Mouse (Mus musculus) intestine, embryonic 16.5 days (tissue): ENCODE measurements around the gene Olfr576. TPM values are rescaled to one million over a fixed set of nuclear protein-coding genes. Genes with fewer than 3 reads are reported as not detected.

Experiments used
- ATAC-seq: fragments of 200-750 bp; cut with Nextera tagmentation; 2 replicates; pipeline ENCODE4 v1.8.0; 2017; ENCODE audit warnings: moderate TSS enrichment, moderate library complexity
- H3K27ac ChIP-seq: fragments of 300-500 bp; sonication (generic); 2 replicates; pipeline ENCODE4 v1.5.1; 2014; ENCODE audit warnings: mild to moderate bottlenecking, low read length
- H3K27me3 ChIP-seq: fragments of 300-500 bp; sonication (generic); replicated peaks from 2 replicates; pipeline ENCODE4 v1.6.1; 2014; ENCODE audit warnings: low read length, control low read depth, mixed read lengths; ENCODE audit not compliant: control insufficient read depth, insufficient read depth
- H3K36me3 ChIP-seq: fragments of 300-500 bp; sonication (generic); 2 replicates; pipeline ENCODE4 v1.6.1; 2014; ENCODE audit warnings: low read length, control low read depth; ENCODE audit not compliant: control insufficient read depth, insufficient read depth
- H3K4me1 ChIP-seq: fragments of 300-500 bp; sonication (generic); 2 replicates; pipeline ENCODE4 v1.6.1; 2014; ENCODE audit warnings: low read length, control low read depth, mixed read lengths; ENCODE audit not compliant: control insufficient read depth, insufficient read depth
- H3K4me2 ChIP-seq: fragments of 300-500 bp; sonication (generic); 2 replicates; pipeline ENCODE4 v1.6.1; 2014; ENCODE audit warnings: low read depth, low read length, control low read depth
- H3K4me3 ChIP-seq: fragments of 300-500 bp; sonication (generic); 2 replicates; pipeline ENCODE4 v1.5.1; 2014; ENCODE audit warnings: mild to moderate bottlenecking, low read length
- H3K9ac ChIP-seq: fragments of 300-500 bp; sonication (generic); 2 replicates; pipeline ENCODE4 v1.6.1; 2014; ENCODE audit warnings: low read depth, low read length
- H3K9me3 ChIP-seq: fragments of 300-500 bp; sonication (generic); 2 replicates; pipeline ENCODE4 v1.6.1; 2016; ENCODE audit warnings: low read length, control low read depth; ENCODE audit not compliant: control insufficient read depth
- WGBS: fragments of 180-500 bp; shearing (Covaris S2); extraction: QIAGEN DNeasy Blood & Tissue Kit; methylation state at CpG from one replicate; pipeline ENCODE4 v1.1.7; 2014; 5-methylcytosine and 5-hydroxymethylcytosine counted together
- polyA plus RNA-seq: library from polyadenylated mRNA; unstranded; fragments of >200 nt; fragmentation: Nextera tagmentation; extraction: Ambion mirVana; gene quantifications from 2 replicates; pipeline ENCODE4 v1.2.1, GENCODE M21; 2015

Gene Olfr576
- polyA plus RNA-seq, 1 experiment from 2014 or later, result not detected

- no peaks in the 10 kb centered on the region for H3K27me3 ChIP-seq
- ATAC-seq, result no peak
- no peak within 1 kb of the TSS for H3K4me3 ChIP-seq
- no peak within 1 kb of the TSS for H3K27ac ChIP-seq
- H3K4me2 ChIP-seq, result no peak within 1 kb of the TSS
- H3K9me3 ChIP-seq, result no peaks in the 10 kb centered on the region
- H3K36me3 ChIP-seq, result no peaks in the 10 kb centered on the region
- no peak within 1 kb of the TSS for H3K9ac ChIP-seq
- WGBS, result 83% methylated on average over 1 of the region's 1 CpGs
- no peaks in the 10 kb centered on the region for H3K4me1 ChIP-seq
These were observed 14.3 kb upstream of the Olfr576 start, which contains the start of gene Olfr574 for GRCm38 (mm10) chr7:102948167-102948566. Gene Olfr574, plus strand, starts transcription at chr7:102948467.

DNA sequence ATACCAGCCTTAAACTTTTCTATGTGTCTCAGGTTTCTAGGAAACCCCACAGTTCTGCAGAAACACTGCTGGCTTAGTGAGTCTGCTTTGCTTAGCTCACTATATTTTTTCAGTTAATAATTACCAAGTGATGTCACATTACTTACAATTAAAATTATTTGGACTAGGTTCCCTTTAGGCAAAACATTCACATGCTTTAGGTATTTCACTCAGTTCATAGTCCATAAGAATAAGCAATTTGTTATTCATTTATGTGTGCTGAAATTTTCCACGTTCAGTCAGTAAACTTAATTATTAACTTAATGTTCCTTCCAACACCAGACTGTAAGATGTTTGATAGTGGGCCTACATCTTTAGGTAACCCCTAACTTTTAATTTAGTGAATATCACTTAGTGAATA is 11.7 kb upstream of the Olfr576 start:
- 40% methylated on average over 1 of the region's 1 CpGs for WGBS
- Histone ChIP-seq H3K36me3 (no peaks in the 10 kb centered on the region), H3K9ac (no peak overlapping the region), H3K9me3 (no peaks in the 10 kb centered on the region), H3K27me3 (no peaks in the 10 kb centered on the region), H3K27ac (no peak overlapping the region), H3K4me2 (no peak overlapping the region), H3K4me3 (no peak overlapping the region), H3K4me1 (no peaks in the 10 kb centered on the region)
- no peak for ATAC-seq

- no peak overlapping the region for H3K27ac ChIP-seq
- no peak overlapping the region for H3K9ac ChIP-seq
- no peaks in the 10 kb centered on the region for H3K27me3 ChIP-seq
- H3K4me2 ChIP-seq, result no peak overlapping the region
- H3K4me1 ChIP-seq, result no peaks in the 10 kb centered on the region
- ATAC-seq, result no peak
- WGBS, result 56% methylated on average over 3 of the region's 3 CpGs
- H3K4me3 ChIP-seq, result no peak overlapping the region
- H3K9me3 ChIP-seq, result no peaks in the 10 kb centered on the region
- no peaks in the 10 kb centered on the region for H3K36me3 ChIP-seq
These were observed 4.3 kb upstream of the Olfr576 start for GRCm38 (mm10) chr7:102958137-102958536.

DNA sequence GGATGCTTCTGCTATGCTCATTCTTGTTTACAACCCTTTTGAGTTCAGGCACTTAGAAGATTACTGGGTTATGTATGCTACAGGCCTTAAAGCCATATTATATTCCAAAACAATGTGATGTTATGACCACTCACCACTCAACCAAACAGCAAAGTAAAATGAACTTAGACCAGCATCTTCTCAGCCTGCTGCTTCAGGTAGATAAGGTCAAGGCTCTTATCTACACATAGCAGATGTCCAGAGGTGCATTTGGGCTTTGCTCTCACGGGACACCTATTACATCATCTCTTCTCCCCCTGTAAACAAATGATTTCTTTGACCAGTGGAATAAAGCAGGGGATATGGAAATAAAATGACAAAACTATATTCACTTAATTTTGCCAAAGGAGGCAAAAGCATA is 3.9 kb upstream of the Olfr576 start, which contains the start of gene Olfr575:
Olfr575 (minus strand) TSS at position 183 of the 400 bp plus-strand sequence.
- Histone ChIP-seq H3K27ac (no peak within 1 kb of the TSS), H3K9me3 (no peaks in the 10 kb centered on the region), H3K4me2 (no peak within 1 kb of the TSS), H3K4me1 (no peaks in the 10 kb centered on the region), H3K36me3 (no peaks in the 10 kb centered on the region), H3K4me3 (no peak within 1 kb of the TSS), H3K9ac (no peak within 1 kb of the TSS), H3K27me3 (no peaks in the 10 kb centered on the region)
- 43% methylated on average over 1 of the region's 1 CpGs for WGBS
- no peak for ATAC-seq

DNA sequence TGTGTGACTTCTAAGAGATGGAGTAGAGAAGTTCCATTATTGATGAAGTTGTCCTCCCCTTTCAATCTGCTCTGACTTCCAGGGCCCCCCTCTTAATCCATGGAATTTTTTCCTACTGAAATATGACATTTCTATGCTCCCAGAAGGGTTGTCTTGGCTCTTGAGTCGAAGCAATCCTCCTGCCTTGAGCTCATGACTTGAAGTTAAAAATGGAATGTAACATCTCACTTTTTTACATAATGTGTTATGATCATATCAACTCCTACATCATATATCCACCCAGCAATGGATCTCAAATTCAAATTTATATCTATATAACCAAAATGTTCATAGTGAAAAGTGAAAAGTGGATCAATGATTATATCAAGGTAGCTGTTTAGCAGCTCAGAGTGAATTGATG is 11.9 kb downstream of the Olfr576 start:
- Histone ChIP-seq H3K4me3 (no peak overlapping the region), H3K9me3 (no peaks in the 10 kb centered on the region), H3K9ac (no peak overlapping the region), H3K27ac (no peak overlapping the region), H3K4me2 (no peak overlapping the region), H3K36me3 (no peaks in the 10 kb centered on the region), H3K4me1 (no peaks in the 10 kb centered on the region), H3K27me3 (no peaks in the 10 kb centered on the region)
- WGBS, result 49% methylated on average over 1 of the region's 1 CpGs
- no peak for ATAC-seq

DNA sequence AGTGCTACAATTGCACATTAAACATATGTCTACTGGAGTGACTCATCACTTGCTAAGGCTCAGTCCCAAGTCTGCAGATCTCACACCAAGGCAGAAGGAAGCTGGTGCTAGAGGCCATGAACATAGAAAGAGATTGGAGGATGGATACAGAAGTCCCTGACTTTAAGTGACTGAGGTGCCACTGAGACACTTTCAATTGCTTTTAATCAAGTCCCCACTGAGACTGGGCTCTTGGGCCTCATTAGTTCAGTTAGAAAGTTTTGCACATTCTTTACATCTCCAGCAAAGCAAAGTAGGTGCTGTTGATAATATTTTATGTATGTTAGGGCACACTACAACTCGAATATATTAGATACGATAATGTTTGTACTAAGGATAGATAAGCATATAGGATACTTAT is 13.4 kb downstream of the Olfr576 start, which contains the start of gene Olfr577:
Olfr577 (minus strand) TSS at position 101 of the 400 bp plus-strand sequence.
- Histone ChIP-seq H3K27me3 (no peaks in the 10 kb centered on the region), H3K27ac (no peak within 1 kb of the TSS), H3K4me1 (no peaks in the 10 kb centered on the region), H3K36me3 (no peaks in the 10 kb centered on the region), H3K4me2 (no peak within 1 kb of the TSS), H3K9me3 (no peaks in the 10 kb centered on the region), H3K9ac (no peak within 1 kb of the TSS), H3K4me3 (no peak within 1 kb of the TSS)
- WGBS, result 82% methylated on average over 2 of the region's 2 CpGs
- no peak for ATAC-seq

GRCm38 (mm10) chr7:102989224-102989623 is 26.8 kb downstream of the Olfr576 start, which contains the start of gene Olfr578:
Gene Olfr578, minus strand, starts transcription at chr7:102989324.
- no peaks in the 10 kb centered on the region for H3K9me3 ChIP-seq
- H3K27ac ChIP-seq, result no peak within 1 kb of the TSS
- H3K36me3 ChIP-seq, result no peaks in the 10 kb centered on the region

More at GRCm38 (mm10) chr7:102989224-102989623, 26.8 kb downstream of the Olfr576 start, which contains the start of gene Olfr578:
- Histone ChIP-seq H3K27me3 (no peaks in the 10 kb centered on the region), H3K4me1 (no peaks in the 10 kb centered on the region), H3K4me2 (no peak within 1 kb of the TSS), H3K9ac (no peak within 1 kb of the TSS), H3K4me3 (no peak within 1 kb of the TSS)
- no peak for ATAC-seq
- 61% methylated on average over 3 of the region's 3 CpGs for WGBS

Other genes starting within 250 kb of the Olfr576 start
- gene Olfr33, start 243.6 kb upstream of the Olfr576 start, polyA plus RNA-seq, result not detected in 2 replicates
- gene Olfr559, start 235.2 kb upstream of the Olfr576 start, polyA plus RNA-seq, result not detected in 2 replicates
- gene Olfr560, start 203.3 kb upstream of the Olfr576 start, polyA plus RNA-seq, result not detected in 2 replicates
- 0.39 and 0.58 TPM in 2 replicates for gene Olfr78, start 203.2 kb upstream of the Olfr576 start, polyA plus RNA-seq
- gene Olfr561, start 191.4 kb upstream of the Olfr576 start, polyA plus RNA-seq, result not detected in 2 replicates
- gene Olfr564, start 159.2 kb upstream of the Olfr576 start, polyA plus RNA-seq, result not detected in 2 replicates
- gene Olfr566, start 103.9 kb upstream of the Olfr576 start, polyA plus RNA-seq, result not detected in 2 replicates
- not detected in 2 replicates for gene Olfr568, start 85.5 kb upstream of the Olfr576 start, polyA plus RNA-seq
- gene Olfr569, start 71.8 kb upstream of the Olfr576 start, polyA plus RNA-seq, result not detected in 2 replicates
- not detected in 2 replicates for gene Olfr570, start 68.1 kb upstream of the Olfr576 start, polyA plus RNA-seq
- gene Olfr571, start 45.1 kb upstream of the Olfr576 start, polyA plus RNA-seq, result not detected in 2 replicates
- not detected in 2 replicates for gene Olfr572, start 38.3 kb upstream of the Olfr576 start, polyA plus RNA-seq
- gene Olfr573-ps1, start 20.1 kb upstream of the Olfr576 start, polyA plus RNA-seq, result not detected in 2 replicates
- not detected in 2 replicates for gene Olfr574, start 14.2 kb upstream of the Olfr576 start, polyA plus RNA-seq
- not detected in 2 replicates for gene Olfr575, start 3.9 kb upstream of the Olfr576 start, polyA plus RNA-seq
- not detected in 2 replicates for gene Olfr577, start 13.3 kb downstream of the Olfr576 start, polyA plus RNA-seq
- not detected in 2 replicates for gene Olfr578, start 26.7 kb downstream of the Olfr576 start, polyA plus RNA-seq
- gene Olfr582, start 75.4 kb downstream of the Olfr576 start, polyA plus RNA-seq, result not detected in 2 replicates
- not detected in 2 replicates for gene Olfr583, start 88.6 kb downstream of the Olfr576 start, polyA plus RNA-seq
- not detected in 2 replicates for gene Olfr584, start 119.2 kb downstream of the Olfr576 start, polyA plus RNA-seq
- gene Olfr585, start 135.1 kb downstream of the Olfr576 start, polyA plus RNA-seq, result not detected in 2 replicates
- gene Olfr586, start 163.0 kb downstream of the Olfr576 start, polyA plus RNA-seq, result not detected in 2 replicates
- not detected in 2 replicates for gene Olfr588-ps1, start 178.2 kb downstream of the Olfr576 start, polyA plus RNA-seq
- not detected in 2 replicates for gene Olfr589, start 193.7 kb downstream of the Olfr576 start, polyA plus RNA-seq
- gene Olfr591, start 215.7 kb downstream of the Olfr576 start, polyA plus RNA-seq, result not detected in 2 replicates
- not detected in 2 replicates for gene Olfr592, start 222.1 kb downstream of the Olfr576 start, polyA plus RNA-seq
- gene Olfr593, start 249.2 kb downstream of the Olfr576 start, polyA plus RNA-seq, result not detected in 2 replicates